Mouse (Mus musculus): Measurements from ENCODE around the gene Ecm1.

DNA sequence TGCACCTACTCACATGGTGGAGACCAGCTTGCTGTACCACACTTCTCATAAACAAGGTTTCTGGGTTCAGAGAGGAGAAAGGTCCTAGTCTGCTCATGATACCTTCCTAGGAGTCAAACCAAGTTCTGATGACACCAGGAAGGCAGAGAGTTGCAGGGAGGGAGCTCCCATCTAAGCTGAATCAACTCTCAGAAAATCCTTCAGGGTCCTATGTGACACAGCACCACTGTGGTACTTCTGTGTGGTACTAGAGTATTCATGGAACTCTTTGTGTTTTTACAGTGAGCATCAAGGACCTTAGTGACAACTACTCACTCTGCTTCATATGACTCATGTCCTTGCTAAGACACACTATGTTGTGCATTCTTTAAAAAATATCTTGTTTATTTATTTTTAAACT, 21.3 kb upstream of the Ecm1 start:
- TF ChIP-seq EP300 (IDR thresholded peaks at IDR 0.05; ENCODE audit: insufficient read depth, low read depth, low read length) (no peak), CTCF (IDR thresholded peaks at IDR 0.05) (no peak)

All from heart, adult 2 months (tissue).